Mouse (Mus musculus) liver, embryonic 14.5 days (tissue): ENCODE results near the gene Swsap1. TPM values are rescaled to one million over a fixed set of nuclear protein-coding genes. Genes with fewer than 3 reads are reported as not detected.
A peak's percentile ranks its signal among the peaks of the same experiment; 100 is the strongest.

ENCODE experiments used
- ATAC-seq: fragments of 200-750 bp; cut with Nextera tagmentation; 2 replicates; pipeline ENCODE4 v1.8.0; 2017; ENCODE audit warnings: moderate number of reproducible peaks, mild to moderate bottlenecking, moderate library complexity; ENCODE audit not compliant: insufficient read depth
- DNase-seq, 3 experiments: peaks; one replicate each; pipeline ENCODE4 v3.0.0-alpha.2; 2012 to 2013; ENCODE audit warnings: low read depth in 3 of 3, low spot score in 3 of 3
- H3K27ac ChIP-seq: fragments of 300-500 bp; sonication (generic); 2 replicates; pipeline ENCODE4 v1.5.1; 2014; ENCODE audit warnings: moderate library complexity, mild to moderate bottlenecking, control low read depth, inconsistent platforms
- H3K27me3 ChIP-seq: fragments of 300-500 bp; sonication (generic); 2 replicates; pipeline ENCODE4 v1.6.1; 2014; ENCODE audit warnings: mild to moderate bottlenecking, low read length, moderate library complexity; ENCODE audit not compliant: control insufficient read depth, insufficient read depth
- H3K36me3 ChIP-seq: fragments of 300-500 bp; sonication (generic); replicated peaks from 2 replicates; pipeline ENCODE4 v1.6.1; 2014; ENCODE audit warnings: low read depth; ENCODE audit not compliant: control insufficient read depth, insufficient read depth
- H3K4me1 ChIP-seq, 2 experiments: fragments of 200-500 bp in 1 of 2; fragments of 300-500 bp in 1 of 2; sonication (generic) in 1 of 2; replicated peaks; 2 replicates each; pipeline ENCODE4 v1.6.1; 2012 to 2014; ENCODE audit warnings: antibody characterized with exemption in 1 of 2, inconsistent platforms in 1 of 2, low read length in 1 of 2; ENCODE audit not compliant: control insufficient read depth in 2 of 2, insufficient read depth in 2 of 2
- H3K4me2 ChIP-seq: fragments of 300-500 bp; sonication (generic); 2 replicates; pipeline ENCODE4 v1.6.1; 2014; ENCODE audit warnings: low read depth, mild to moderate bottlenecking, control low read depth, moderate library complexity
- H3K4me3 ChIP-seq, 2 experiments: fragments of 200-500 bp in 1 of 2; fragments of 300-500 bp in 1 of 2; sonication (generic) in 1 of 2; 2 replicates each; pipeline ENCODE4 v1.5.1; 2012 to 2014; ENCODE audit warnings: low read depth in 2 of 2, low read length in 2 of 2, mild to moderate bottlenecking in 2 of 2, control low read depth in 1 of 2, inconsistent platforms in 1 of 2, moderate library complexity in 1 of 2; ENCODE audit not compliant: insufficient read depth in 1 of 2
- H3K9ac ChIP-seq: fragments of 300-500 bp; sonication (generic); replicated peaks from 2 replicates; pipeline ENCODE4 v1.6.1; 2014; ENCODE audit warnings: mild to moderate bottlenecking, control low read depth, moderate library complexity
- H3K9me3 ChIP-seq: fragments of 300-500 bp; sonication (generic); 2 replicates; pipeline ENCODE4 v1.6.1; 2016; ENCODE audit warnings: low read length, mixed read lengths; ENCODE audit not compliant: control insufficient read depth
- CTCF ChIP-seq: IDR thresholded peaks from 2 replicates; pipeline ENCODE4 v1.5.1; 2016; ENCODE audit warnings: antibody characterized with exemption, low read depth, control low read depth
- EP300 ChIP-seq: IDR thresholded peaks from 2 replicates; pipeline ENCODE4 v1.6.1; 2016; ENCODE audit warnings: antibody characterized with exemption, low read depth
- WGBS: fragments of 180-500 bp; shearing (Covaris S2); extraction: QIAGEN DNeasy Blood & Tissue Kit; methylation state at CpG from one replicate; pipeline ENCODE4 v1.1.7; 2014; ENCODE audit not compliant: insufficient replicate concordance; 5-methylcytosine and 5-hydroxymethylcytosine counted together
- polyA plus RNA-seq, 2 experiments: library from polyadenylated mRNA; depleted of rRNA in 1 of 2; stranded (reverse) in 1 of 2; unstranded in 1 of 2; fragments of >200 nt; fragmentation: Nextera tagmentation in 1 of 2; extraction: Ambion mirVana in 1 of 2; gene quantifications; 2 replicates each; pipeline versions ENCODE4 v1.2.1 to v1.2.3; 2012 to 2014

Swsap1 gene
- polyA plus RNA-seq (2012; rRNA removed) = 1.4 TPM in 2 replicates
- 3.5 and 3.6 TPM in 2 replicates for polyA plus RNA-seq (2014; fragmentation: Nextera tagmentation; extraction: Ambion mirVana)

- Histone ChIP-seq H3K4me1 (peaks cover 8 to 16% of the 10 kb centered on the region in 2 experiments), H3K27ac (peak within 1 kb of the TSS; percentile 69)
Observed at GRCm38 (mm10) chr9:21955570-21956281, at the start of gene Swsap1. TSS of gene Swsap1 (plus strand) at chr9:21955755.

GRCm38 (mm10) chr9:21908216-21908615, 47.3 kb upstream of the Swsap1 start:
- H3K27ac ChIP-seq = no peak overlapping the region
- ATAC-seq (no peak), DNase-seq (no peak)
- no peak overlapping the region for H3K9ac ChIP-seq
- H3K4me3 ChIP-seq = no peak overlapping the region
- no peak overlapping the region for H3K4me2 ChIP-seq
- H3K9me3 ChIP-seq = no peaks in the 10 kb centered on the region
- H3K27me3 ChIP-seq = no peaks in the 10 kb centered on the region
- 0 out of 4 replicates have a peak, but pooled peaks cover 0 to 1% of the 10 kb centered on the region in 2 experiments for H3K4me1 ChIP-seq
- no peaks in the 10 kb centered on the region for H3K36me3 ChIP-seq
- TF ChIP-seq CTCF (no peak), EP300 (no peak)
- 18% methylated on average over 11 of the region's 11 CpGs for WGBS

More at GRCm38 (mm10) chr9:21955570-21956281, at the start of gene Swsap1:
- Histone ChIP-seq H3K9me3 (no peaks in the 10 kb centered on the region), H3K27me3 (no peaks in the 10 kb centered on the region), H3K36me3 (peaks cover 31% of the 10 kb centered on the region), H3K4me2 (peak within 1 kb of the TSS; percentile 73), H3K9ac (peak within 1 kb of the TSS; percentile 75), H3K4me3 (peak within 1 kb of the TSS; percentile 74 to 81)
- TF ChIP-seq CTCF (no peak), EP300 (no peak)
- ATAC-seq = peak; percentile 93
- WGBS = under 1% methylated on average over 53 of the region's 54 CpGs
- peak; percentile 97 to 98 (median 97) for DNase-seq

- DNase-seq (no peak), ATAC-seq (no peak)
- Histone ChIP-seq H3K36me3 (no peaks in the 10 kb centered on the region), H3K4me2 (no peak overlapping the region), H3K27me3 (no peaks in the 10 kb centered on the region), H3K4me1 (0 out of 4 replicates have a peak, but pooled peaks cover 0 to 1% of the 10 kb centered on the region in 2 experiments), H3K4me3 (no peak overlapping the region), H3K9me3 (no peaks in the 10 kb centered on the region), H3K9ac (no peak overlapping the region), H3K27ac (no peak overlapping the region)
- 53% methylated on average over 10 of the region's 10 CpGs for WGBS
- no peak for TF ChIP-seq CTCF
- TF ChIP-seq EP300 = no peak
Observed at GRCm38 (mm10) chr9:21909474-21910223, 45.9 kb upstream of the Swsap1 start.

- H3K36me3 ChIP-seq = no peaks in the 10 kb centered on the region
- H3K9me3 ChIP-seq = no peaks in the 10 kb centered on the region
- H3K27ac ChIP-seq = no peak overlapping the region
- H3K4me2 ChIP-seq = peak overlapping the region; percentile 84
- 47% methylated on average over 3 of the region's 3 CpGs for WGBS
- H3K4me1 ChIP-seq = peaks cover 4 to 5% of the 10 kb centered on the region in 2 experiments; a peak in 2 of 4 replicates
- H3K27me3 ChIP-seq = peaks cover 2% of the 10 kb centered on the region; the same call in 1 of the 2 replicates
- no peak overlapping the region; the same call in 1 of the 2 replicates for H3K9ac ChIP-seq
- DNase-seq (no peak), ATAC-seq (no peak)
- peak overlapping the region; percentile 58 to 59; a peak in 3 of 4 replicates for H3K4me3 ChIP-seq
- TF ChIP-seq EP300 (no peak), CTCF (no peak)
Observed at GRCm38 (mm10) chr9:21916851-21917492, 38.6 kb upstream of the Swsap1 start.
